Mouse (Mus musculus): Measurements from ENCODE around the gene St7.

DNA sequence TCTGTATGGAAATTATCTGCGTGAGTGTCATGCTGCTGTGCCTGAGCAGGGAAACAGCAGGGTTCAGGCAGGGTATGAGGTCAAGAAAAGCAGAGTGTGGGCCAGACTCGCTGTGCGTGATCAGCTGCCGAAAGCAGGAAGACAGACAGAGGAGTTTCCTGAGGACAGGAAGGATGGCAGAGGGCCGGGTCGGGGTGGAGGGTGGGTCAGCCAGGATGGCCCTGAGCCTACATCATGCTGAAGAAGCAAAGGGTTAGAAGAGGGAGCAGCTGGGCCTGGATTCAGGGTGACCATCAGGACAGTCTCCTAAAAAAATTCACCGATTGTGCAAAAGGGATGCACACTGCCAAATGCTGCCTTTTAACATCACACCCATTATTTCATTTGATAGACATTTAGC, 298.9 kb downstream of the St7 start:
- no peak for TF ChIP-seq CTCF (IDR thresholded peaks at IDR 0.05; ENCODE audit: borderline replicate concordance, control insufficient read depth, extremely low read depth, insufficient read depth, low read length, poor library complexity)
- TF ChIP-seq POLR2A (IDR thresholded peaks at IDR 0.05; ENCODE audit: control insufficient read depth, extremely low read depth, insufficient read depth, low read length, poor library complexity) = no peak
